Mouse (Mus musculus) R1 (cell line): ENCODE measurements around the gene Cxcr5.

Experiments used
- DNase-seq: peaks from one replicate; pipeline ENCODE4 v3.0.0-alpha.2; 2018; ENCODE audit warnings: low read depth, low spot score

Gene Cxcr5

DNA sequence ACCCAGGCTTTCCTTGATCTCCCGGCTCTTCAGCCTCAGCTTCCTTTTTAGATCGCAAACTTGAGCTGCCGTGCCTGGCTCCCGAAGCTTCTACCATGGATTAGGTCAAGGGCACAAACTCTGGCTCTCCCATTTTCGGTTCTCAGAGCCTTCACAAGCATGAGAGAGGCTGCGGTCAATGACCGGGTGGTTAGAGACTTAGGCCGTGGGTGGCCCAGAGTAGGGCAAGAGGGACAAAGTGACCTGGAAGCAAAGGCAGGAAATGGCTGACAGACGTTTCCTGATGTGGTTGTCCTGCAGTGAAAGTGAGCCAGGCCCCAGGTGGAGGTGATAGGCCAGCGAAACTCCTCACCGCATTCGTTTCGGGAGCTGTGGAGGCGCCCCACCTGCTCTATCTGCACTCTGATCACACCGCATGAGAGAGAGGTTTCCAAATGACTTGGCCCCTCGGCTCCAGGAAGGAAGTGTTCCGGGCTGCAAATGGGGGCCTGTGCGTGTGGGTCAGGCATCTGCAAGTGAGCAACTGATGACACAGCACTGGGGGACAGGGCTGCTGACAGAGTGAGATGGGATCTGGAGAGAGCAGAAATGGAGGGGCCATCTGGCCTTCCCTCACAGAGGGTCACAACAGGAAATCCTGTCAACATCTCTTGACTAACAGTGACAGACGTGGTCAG is 23.9 kb downstream of the Cxcr5 start:
- no peak for DNase-seq

DNA sequence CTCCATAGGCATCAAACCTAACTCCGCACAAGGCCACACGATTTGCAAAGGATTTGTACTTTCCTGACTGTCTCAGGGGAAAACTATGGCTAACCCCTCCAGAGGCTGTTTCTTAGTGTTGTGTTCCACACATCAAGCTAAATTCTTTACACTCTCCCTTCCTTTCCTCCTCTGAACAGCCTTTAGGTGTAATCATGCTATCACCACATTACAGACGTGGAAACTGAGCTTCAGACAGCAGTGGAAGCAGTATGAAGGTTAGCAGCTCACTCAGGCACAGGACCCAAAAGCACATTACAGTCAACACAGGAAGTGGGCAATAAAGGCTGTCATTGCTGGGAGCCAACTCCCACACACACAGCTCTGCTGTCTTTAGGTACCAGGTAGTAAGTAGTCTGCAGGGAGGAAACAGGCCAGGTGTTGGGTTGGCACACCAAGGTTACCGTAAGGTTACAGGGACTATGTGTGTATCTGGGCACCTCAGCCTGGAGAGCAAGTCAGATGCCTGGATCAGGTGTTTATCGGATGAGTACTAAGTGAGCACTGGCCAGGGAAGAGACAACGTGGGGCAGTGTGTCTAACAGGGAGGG is 28.6 kb downstream of the Cxcr5 start:
- no peak for DNase-seq

DNA sequence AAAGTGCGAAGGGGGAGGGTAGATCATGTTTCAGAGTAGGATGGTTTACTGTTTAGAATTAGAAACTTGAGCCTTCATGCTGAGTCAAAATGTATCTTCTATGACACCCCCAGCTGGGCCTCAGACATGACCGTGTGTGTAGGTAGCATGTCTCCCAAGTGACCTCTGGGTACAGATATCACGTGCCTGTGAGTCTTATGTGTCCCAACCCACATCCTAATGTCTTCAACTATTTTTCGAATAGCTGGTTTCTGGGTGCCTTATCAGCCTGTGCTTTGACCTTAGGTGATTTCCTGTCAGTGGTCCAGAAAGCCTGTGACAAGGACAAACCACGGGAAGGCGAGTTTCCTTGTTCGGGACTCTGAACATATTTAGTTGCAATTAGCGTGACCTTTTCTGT is 33.3 kb downstream of the Cxcr5 start:
- no peak for DNase-seq

DNA sequence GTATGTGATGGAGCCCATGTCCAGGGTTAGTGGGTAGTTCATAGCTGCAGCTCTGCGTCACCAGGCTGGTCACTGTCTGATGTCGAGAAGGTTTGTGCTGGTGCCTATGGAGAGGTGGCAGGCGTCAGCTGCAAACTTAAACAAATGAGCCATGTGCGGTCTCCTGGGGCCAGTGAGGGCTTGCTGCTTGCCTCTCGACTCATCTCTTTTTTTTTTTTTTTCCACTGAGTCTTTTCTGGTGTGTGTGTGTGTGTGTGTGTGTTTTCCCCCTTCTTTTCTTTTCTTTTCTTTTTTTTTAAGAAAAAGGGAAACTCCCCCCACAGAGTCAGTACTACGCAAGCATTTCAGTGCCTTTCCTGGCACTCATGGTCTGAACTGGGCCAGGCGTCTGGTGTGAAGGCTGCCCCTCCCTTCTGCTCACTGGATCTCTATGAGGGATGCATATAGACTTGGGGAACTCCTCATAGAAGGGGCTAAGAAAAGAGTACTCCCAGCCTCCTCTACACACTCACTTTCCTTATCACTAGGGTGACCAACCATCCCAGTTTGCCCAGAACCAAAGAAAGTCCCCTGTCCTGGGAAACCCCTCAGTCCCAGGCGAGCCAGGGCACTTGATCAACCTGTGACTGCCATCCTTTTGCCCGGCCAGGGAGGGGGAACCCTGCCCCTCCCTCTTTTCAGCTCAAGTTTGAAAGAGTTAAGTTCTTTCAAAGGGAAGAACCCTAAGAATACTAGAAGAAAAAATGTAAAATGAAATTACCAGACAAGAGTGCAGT is 35.2 kb downstream of the Cxcr5 start:
- no peak for DNase-seq

DNA sequence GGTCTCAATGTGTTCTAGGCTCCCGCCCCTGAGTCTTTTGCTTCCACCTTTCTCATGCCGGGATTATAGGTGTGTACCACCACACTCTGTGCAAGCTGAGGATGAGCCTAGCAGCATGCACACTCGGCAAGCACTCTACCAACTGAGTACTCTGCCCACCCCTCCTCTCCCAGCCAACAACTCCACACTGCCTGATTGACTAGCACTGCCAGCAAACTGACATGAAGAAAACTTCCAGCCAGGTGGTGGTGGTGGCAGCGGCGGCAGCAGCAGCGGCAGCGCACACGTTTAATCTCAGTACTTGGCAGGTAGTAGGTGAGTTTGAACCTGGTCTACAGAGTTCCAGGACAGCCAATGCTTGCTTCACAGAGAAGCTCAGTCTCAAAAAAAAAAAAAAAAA is 36.1 kb downstream of the Cxcr5 start:
- no peak for DNase-seq

DNA sequence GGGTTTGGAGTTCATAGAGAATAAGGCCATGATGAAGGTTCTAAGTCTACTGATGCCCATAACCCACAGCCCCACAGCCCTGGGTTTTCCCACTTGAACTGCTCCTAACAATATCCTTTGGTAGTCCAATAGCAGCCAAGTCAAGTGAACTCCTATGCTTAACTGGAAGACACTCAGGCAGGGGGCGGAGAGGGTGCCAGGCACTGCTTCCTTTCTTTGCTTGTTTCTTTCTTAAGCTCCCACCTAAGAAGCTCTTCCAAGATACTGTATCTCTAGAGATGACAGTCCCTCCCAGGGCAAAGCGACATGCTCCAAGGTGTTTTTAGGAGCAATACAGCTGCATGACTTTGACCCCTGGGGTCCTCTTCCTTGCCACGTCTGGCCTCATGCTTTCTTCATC is 36.7 kb downstream of the Cxcr5 start:
- no peak for DNase-seq

DNA sequence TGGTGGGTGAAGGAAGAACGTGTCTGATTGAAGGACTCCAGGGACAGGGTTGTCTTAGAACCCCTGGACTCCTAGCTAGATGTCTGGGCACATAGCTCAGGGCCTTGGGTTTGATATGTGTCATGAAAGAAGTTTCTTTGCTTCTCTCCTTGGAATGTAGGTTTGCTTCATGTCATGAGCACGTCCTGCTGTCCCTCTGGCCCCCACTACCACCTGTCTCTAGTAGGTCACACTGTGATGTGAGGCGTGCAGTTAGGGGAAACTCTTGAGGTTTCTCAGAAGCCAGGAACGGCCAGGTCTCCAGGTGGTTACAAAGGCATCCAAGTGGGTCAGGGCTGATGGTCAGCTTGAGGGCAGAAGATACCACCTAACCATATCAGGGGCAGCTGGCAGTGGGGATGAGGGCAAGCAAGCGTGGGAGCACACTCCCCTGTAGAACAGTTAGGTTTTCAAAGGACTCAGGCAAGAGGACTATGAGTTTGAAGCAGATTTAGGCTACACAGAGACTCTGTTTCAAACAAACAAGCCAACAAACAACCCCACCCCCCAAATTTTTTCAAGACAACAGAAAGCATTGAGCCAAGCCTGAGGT is 37.3 kb downstream of the Cxcr5 start:
- no peak for DNase-seq

DNA sequence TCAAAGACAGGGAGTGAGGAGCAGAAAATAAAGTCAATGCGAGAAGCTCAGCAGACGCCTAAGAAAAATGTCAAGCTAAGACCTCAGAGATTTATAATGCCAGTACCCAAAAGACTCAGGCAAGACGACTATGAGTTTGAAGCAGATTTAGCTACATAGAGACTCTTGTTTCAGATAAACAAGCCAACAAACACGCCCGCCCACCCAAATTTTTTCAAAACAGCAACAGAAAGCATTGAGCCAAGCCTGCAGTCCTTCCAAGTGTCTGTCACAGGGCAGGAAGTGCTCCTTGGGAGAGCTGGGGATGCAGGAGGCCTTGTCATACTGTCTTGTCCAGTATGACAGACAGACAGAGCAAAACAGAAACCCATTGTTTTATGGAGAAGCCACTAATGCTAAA is 38.0 kb downstream of the Cxcr5 start:
- no peak for DNase-seq

DNA sequence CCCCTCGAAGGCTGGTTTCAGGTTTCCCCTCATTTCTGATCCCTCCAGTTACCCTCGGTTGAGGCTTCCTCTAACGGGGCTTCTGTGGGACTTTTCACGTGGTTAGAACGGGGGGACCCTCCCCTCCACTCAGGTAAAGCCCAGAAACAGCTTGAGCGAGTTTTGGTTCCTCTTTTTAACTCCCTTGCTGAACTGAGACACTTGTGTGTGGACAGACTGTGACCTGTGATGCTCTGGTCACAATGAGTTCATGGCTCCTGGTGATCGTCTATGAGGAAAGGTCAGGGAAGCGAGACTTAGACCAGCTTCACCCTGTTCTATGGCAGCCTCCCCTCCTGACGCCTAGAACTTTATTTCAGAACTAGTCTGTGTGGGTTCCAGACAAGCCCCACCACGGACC is 39.8 kb downstream of the Cxcr5 start:
- DNase-seq = no peak

DNA sequence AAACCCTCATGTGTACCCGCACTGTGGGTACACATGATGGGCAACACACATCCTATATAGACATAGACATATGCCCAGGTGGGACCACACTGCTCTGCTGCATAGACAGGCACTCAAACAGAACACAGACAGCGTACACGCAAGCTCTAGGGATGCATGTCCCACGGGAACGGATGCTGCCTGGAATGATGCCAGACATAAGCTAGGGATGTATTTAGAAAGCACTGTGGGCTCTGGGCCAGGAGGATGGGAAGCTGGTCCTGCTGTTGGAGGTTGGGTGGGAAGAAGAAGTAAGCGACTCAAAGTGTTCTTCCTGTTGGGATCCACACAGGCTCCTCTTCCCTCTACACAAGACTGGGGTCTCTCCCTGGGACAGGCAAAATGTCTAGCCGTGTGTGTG is 43.6 kb downstream of the Cxcr5 start:
- DNase-seq = no peak

DNA sequence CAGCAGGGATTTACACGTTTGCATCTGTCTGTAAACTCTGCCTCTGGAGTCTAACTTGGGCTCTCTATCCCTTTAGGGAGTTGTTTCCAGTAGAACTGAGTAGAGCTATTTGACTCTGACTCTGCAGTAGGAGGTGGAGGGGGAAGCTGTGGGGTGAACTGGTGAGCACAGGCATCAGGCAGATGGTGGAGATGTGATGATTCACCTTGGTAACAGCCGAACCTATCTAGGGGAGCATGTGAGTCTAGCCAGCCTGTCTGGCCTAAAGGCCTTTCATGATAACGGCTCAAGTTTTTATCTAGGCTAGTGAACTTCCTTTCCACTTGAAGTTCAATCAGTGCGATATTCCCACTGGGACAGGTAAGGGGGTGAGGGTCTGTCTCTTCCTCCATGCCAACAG is 44.3 kb downstream of the Cxcr5 start:
- no peak for DNase-seq

DNA sequence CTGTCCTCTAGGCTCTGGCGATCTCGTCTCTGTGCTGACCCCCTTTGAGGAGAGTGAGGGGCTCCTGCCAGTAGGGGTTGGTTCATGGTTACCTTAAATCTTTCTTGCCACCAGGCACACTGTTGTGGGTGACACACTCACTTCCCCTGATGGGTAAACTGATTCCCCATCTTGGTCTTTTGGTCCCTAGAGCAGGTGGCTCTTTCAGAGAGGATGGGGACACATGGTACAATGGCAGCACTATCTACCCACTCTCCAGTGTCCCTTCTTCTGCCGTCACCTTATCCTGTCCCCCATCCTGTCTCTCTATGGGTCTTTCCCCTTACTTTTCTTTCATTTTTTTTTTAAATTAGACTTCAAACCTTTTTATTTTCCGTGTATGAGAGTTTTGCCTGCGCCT is 45.8 kb downstream of the Cxcr5 start:
- no peak for DNase-seq

DNA sequence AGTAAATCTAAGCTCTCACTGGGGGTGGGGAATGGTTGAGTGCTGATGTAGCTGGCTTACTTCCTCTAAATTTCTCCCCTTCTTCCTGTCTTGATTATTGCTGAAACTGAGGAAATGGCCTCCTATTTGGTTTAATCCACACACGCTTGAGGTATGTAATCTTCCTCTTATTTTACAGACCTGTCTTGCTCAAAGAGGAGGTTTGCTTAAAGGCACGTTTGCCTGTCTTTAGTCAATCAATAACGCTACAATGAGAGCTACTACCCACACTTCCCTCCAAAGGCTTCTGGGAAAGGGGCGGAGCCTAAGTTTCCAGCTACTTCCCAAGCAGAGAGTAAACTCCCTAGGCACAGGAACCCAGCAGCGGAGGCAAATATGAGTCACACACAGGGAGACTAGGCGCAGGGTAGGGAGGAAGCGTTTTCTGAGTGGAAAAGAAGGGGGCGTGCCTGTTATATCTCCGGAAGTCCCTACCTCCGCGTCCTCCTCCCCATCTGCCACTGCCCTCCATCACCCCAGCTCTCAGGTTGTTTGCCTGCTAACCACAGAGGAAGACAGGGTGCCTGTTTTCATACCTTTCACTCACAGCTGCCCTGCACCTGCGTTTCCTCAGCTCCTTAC is 46.4 kb downstream of the Cxcr5 start:
- DNase-seq = peak; percentile 96

DNA sequence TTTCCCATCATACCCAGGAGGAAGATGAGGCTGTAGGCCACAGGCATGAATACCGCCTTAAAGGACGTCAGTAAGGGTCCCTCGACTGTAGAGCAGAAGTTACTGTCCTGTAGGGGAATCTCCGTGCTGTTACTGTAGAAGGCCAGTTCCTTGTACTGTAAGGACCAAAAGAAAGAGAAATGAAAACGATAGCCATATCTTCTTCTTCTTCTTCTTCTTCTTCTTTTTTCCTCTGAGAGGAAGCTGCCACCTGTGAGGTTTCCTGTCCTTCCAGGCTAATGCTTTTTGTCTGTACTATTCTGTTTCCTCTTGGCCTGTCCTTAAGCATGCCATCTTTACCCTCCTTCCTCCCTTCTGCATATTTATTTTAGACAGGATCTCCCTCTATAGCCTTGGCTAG is 47.5 kb downstream of the Cxcr5 start:
- no peak for DNase-seq

DNA sequence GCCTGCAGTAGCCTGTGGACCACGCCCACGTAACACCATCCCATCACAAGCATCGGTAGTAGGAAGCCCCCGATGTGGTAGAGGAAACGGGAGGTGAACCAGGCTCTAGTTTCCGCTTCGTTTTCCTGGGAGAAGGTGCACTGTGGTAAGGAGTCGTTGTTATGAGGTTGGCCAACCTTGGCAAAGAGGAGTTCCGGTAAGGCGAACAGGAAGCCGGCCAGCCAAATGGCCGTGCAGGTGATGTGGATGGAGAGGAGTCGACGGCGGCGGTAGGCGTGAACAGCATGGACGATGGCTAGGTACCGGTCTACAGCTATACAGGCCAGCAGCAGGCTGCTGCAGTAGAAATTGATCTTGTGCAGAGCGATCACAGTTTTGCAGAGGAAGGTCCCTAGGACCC is 48.1 kb downstream of the Cxcr5 start:
- no peak for DNase-seq

DNA sequence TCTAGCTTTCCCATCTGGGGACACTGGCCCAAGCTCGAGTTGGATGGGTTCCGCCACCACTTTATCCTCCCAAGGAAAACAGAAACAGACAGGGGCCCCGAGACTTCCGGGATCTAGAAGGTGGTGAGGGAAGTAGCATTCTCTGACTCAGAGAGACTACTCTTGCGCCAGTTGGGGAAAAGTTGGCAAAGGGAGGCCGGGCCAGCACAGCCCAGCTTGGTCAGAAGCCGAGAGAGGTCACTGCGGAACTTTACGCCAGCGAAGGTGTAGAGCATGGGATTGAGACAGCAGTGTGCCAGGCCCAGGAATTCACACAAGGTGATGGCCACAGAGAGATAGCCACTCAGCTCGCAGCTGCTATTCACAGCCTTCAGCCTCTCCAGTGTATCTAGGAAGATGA is 48.6 kb downstream of the Cxcr5 start:
- no peak for DNase-seq

DNA sequence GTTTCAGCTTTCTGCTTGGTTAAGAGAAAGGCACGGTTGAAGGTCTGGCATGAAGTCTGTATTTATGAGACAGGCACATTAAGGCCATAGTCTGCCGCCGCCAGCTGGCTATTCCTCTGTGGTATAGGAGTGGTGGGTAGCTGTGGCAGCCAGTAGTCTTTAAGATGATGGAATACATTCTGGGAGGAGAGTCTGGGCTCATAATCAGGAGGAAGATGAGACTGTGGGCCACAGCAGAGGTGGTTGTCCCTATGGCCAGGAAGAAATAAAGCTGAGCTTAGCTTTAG is 49.0 kb downstream of the Cxcr5 start:
- DNase-seq = no peak

DNA sequence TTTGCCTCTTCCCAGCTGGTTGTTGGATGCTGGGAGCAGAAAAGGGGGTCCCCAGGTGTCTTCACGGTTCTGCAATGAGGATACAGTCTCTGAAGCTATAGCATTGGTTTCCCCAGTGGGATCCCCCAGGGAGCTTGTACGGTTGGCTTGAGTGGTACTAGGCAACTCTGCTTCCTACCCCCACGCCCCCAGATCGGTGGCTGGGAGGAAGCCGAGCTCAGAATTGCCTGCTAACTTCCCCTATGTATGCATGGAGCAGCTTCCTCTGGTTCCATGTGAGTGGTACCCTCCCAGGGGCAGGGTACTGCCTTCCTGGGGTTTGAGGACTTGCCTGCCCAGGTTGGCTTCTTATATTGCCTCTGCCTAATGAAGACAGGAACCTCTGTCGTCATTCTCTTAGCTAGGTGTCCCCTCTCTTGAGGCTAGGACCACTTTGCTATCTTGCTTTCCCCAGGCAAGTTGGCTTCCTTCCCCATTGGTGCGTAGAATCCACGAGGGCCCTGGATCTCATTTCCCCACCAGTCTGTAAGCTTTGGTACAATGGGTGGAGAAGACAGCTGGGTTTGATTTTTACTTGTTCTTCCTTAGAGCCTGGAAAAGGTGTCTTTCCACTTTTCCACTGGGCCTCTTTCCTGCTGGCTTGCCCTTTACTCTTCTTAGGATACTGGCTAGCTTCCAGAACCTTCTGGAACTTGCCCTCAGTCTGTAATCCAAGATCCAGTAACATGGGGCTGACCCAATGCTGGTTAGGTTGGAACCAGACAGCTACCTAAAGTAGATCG is 49.6 kb downstream of the Cxcr5 start:
- DNase-seq = no peak

DNA sequence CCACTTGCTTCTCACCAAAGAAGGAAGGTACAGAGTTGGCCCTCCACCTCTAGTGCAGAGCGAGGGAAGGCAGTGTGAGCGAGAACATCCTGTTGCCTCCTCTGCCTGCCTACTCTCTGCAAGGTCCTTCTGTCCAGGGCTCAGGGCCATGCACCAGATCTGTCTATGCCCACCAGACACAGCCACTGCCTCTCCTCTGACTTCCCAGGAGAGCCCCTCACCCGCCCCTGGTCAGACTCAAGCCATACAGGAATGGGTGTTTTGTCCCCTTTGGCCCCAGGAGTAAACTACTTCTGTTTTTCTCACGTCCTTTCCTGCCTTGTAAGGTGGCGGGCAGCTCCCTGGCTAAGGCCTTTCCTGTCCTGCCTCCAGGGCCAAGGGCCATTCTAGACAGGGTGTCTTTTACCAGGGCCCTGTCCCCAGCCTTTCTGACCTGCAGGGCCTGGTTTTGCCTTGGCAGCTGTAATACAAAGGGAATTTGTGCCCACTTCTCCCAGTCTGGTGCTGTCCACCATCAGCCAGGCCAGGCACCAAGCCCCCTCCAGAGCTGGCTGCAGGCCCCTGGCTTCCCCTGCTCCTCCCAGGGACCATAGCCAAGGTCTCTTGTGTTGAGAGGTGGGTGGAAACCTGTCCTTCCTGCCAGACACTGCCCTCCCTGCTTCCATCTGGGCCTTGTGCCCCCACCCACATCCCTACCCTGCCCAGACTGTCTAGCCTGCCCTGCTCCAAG is 50.6 kb downstream of the Cxcr5 start:
- DNase-seq = no peak

DNA sequence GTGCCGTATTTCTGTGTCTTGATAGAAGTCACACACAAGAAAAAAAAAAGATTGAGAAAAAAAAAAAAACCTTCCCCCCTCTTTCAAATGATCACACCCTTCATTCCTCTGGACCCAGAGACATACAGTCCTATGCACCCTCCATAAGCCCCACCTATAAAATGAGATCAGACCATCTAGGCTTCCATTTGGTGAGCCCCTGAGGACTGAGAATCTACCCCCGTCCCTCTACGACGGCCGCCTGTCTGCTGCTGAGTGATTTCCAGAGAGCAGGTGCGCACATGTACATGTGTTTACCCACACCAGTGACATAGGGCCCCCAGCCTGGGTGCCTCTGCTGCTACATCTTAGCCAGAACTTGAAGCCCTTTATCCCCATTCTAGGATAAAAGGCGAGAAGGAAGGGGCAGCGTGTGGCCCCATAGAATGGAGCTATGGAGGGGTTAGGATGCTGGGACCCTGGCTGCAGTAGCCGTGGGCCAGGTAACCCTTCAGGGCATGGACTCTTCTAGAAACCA is 51.3 kb downstream of the Cxcr5 start:
- DNase-seq = no peak
